Mouse (Mus musculus): Measurements from ENCODE around the gene 5330417H12Rik.

The 5330417H12Rik gene

DNA sequence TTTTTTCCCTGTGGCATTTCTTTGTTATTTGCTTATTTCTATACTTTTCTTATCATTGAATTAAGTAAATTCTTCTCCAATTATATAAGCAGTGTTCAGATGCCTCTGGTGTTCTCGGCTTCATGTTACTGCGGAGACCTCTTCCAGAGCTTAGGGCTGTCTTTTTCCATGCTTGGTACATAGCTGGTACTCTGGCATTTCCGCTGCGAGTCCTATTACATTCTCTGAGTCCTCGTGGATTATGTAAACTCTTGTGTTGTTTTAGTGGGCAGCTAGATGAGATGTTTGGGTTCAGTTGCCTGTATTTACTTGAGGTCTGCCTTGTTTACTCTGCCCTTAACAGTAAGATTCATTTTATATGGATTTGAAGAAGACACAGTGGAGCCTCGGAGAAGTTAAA is 820 bp upstream of the 5330417H12Rik start:
- DNase-seq (ENCODE audit: low spot score in 2 of 2) = no peak

DNA sequence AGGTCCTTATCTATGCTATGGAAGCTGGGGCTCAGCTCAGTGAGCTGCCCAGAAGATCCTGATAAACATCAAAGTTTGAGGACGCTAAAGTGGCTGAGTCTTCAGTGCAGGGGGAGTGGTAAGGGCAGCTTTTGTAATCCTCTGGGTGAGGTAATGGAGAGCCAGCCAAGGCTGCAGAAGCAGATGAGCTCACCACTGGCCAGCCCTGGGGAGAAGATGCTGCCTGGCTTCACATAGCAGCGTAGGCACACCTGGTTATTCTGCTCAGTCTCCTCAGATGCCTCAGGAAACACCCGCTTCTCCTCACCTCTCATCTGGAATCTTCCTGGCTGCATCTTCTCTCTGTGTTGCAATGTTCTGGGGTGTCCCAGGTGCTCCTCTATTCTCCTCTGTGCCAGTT is 529 bp downstream of the 5330417H12Rik start:
- DNase-seq (ENCODE audit: low spot score in 2 of 2) = no peak

DNA sequence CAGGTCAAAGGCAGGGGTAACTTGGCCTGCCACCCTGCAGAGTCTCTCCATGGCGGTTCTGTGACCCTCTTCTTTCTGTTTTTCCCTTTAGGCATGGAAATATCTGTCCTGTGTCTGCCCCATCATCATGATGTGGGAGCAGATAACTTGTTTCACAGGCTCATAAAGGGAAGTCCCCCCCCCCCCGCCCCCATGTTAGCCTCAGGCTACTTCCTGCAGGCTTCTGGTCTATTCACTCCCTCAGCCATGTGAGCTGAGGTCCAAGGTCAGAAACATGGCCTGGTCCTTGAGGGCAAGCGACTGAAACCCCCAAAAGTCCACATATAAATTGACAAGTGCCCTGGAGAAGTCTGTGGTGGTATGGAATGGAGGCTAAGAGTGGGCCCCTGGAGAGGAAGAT is 4.8 kb downstream of the 5330417H12Rik start:
- no peak for DNase-seq (ENCODE audit: low spot score in 2 of 2)

DNA sequence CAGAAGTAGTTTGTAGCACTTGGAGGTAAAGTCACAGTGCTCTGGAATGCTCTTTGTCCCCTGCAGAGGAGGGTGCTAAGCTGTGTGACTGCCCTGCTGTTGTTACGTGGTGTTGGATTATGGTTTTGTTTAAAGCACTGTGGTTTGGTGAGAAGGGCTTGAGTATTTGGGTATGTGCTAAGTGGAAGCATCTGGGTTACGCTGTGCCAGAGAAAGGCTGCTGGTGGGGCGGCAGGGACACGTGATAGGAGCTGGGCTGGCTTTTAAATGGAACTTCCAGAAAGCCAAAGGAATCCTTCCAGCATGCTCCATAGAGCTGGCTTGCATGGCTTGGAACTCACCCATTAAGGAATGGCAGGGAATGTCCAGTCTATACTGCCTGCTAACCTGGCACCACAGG is 5.7 kb downstream of the 5330417H12Rik start:
- DNase-seq (ENCODE audit: low spot score in 2 of 2) = no peak

DNA sequence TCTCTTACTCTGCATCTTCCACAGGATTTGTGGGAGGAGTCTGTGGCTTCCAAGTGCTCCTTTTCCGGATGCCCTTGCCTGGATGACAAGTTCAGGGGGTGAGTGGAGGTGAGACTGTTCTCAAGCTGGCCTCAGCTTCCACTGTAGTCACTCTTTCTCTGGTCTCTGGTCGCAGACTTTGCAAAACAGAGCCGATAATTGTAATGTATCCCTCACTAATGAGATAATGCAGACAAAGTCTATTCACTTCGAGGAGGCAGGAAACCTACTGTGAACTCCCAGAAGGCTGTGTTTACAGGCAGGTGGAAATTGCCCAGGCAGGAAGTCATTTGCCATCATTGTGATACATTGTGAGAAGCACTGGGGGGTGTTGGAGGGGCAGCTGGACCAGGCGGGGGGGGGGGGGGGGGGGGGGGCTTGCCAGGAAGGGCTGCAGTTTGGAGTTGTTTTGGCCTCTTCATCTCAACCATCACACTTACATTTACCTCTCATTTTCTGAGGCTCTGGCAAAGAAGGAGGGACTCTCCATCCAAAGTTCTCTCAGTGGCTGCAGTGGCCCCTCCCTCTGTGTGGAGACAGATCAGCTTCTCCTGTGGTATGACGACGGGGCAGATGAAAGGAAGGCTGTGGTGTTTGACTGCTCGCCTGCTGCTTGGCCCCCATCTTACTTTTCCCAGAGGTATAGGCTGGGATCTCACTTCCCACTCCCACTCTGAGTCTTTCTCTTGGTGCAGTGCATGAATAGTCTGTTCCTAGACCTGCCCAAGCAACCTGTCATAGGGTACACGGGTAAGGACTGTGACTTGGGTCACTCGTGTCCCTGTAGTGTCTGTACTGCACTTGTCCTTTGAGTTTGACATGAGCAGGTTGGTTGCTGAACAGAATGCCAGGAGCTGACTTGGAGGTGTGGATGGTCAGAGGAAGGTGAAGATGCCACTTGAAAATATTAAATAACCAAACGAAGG is 6.7 kb downstream of the 5330417H12Rik start:
- no peak for DNase-seq (ENCODE audit: low spot score in 2 of 2)

DNA sequence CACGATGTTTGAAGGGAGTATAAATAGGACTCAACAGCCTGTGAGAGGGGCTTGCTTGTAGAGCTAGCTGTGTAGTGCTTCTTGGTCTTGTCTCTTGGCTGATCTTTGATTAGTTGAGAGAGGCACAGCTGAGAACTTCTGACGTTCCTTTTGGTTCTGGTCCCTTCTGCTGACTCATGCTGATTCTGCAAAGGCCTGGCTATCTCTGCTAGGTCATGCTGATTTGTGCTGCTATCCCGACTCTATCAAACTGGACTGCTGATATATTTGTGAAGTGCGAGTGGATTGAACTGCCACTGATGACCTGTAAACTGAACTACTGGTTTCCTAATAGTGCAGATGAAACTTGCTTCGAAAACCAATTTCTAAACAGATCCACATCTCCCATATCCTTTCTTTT is 14.1 kb downstream of the 5330417H12Rik start:
- DNase-seq (ENCODE audit: low spot score in 2 of 2) = no peak

DNA sequence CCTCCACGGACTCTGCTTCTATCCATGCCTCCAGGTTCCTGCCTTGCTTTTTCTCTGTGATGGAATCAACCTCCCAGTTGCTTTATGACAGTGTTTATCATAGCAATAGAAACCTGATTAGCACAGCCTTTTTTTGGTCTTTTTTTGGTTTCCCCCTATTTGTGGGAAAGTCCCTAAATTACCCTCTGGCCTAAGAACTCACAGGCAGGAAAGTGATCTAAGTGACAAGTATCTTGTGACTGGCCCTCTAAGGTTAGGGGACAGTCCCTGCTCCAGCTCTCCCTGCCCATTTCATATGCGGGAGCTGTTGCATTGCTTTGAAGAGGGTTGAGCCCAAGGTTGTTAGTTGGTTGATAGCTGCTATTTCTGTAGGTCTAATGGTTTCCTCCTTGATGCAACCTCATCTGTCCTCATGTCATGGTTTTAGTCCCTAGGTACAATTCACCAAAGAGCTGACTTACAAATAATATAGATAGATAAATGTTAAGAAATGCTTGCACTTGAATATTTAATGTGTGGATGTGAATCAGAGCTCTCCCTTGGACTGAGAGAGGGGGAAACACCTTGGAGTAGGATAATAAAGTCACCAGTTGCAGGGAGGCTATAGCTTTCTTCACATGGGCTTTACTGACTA is 15.2 kb downstream of the 5330417H12Rik start:
- DNase-seq (ENCODE audit: low spot score in 2 of 2) = no peak

DNA sequence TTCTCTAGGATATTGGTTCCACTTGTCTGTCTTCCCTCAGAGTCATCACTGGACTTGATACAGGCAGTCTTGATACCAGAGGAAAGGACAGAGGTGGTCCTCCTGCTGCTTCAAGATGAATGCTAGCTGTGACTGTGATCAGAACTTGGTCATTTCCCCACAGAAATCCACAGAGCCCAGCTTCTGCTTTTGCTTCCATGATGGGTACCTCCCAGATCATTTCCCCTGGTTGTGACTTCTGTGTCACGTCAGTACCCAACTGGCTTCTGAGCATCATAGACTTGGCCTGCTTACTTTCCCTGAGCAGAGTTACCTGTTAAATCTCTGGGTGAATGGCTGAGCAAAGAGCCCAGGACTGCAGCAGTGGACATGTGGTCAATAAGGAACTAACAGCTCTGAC is 17.2 kb downstream of the 5330417H12Rik start:
- DNase-seq (ENCODE audit: low spot score in 2 of 2) = no peak

DNA sequence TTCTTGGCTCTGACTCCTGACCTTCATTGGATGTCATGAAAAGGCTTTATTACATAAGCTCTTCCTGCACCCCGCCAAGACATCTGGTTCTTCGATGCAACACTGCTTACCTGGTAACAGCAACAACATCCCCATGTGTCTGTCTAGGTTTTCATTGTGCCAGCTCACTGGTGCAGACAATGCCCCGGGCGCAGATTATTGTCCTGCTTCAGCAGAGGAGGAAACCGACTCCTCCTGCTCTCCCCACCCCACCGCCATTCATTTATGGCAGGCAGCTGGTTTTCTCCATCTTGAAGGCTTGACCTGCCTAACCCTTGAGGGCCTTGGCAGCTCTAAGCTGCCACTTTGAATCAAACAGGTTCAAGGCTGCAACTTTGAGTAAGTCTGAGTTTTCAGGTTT is 22.0 kb downstream of the 5330417H12Rik start:
- no peak for DNase-seq (ENCODE audit: low spot score in 2 of 2)

DNA sequence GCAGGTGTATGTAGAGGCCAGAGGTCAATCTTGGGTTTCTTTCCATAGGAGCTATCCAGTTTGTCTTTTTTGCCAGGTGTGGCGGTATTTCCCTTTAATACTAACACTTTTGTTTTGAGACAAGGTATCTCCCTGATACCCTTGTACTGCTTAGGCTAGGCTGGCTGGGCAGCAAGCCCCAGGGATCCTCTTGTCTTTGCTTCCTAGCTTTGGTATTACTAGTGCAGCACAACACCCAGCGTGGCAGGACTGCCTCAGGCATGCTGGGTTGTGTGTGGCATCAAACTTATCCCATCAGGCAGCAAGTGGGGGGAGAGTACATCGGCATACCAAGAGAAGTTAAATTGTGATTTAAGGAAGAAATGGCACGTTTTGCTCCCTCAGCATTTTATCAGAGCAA is 22.5 kb downstream of the 5330417H12Rik start:
- no peak for DNase-seq (ENCODE audit: low spot score in 2 of 2)

DNA sequence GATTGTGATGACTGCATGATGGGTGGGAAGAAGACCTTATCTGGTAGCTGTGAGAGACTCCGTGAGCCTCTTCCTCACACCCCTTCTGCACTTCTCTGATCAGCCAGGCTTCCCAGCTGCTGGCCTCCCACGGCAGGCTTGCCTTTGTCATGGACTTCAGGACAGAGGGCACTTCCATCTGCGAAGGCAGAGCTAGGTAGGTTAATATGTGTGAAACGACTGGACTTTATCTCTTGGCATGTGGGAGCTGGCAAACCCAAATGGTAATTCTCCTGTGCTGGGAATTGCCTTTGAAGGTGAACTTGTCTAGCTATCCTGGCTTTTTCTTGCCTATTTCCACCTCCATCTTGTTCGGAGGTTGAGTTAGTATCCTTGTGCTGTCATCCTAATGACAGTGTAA is 24.3 kb downstream of the 5330417H12Rik start:
- no peak for DNase-seq (ENCODE audit: low spot score in 2 of 2)

DNA sequence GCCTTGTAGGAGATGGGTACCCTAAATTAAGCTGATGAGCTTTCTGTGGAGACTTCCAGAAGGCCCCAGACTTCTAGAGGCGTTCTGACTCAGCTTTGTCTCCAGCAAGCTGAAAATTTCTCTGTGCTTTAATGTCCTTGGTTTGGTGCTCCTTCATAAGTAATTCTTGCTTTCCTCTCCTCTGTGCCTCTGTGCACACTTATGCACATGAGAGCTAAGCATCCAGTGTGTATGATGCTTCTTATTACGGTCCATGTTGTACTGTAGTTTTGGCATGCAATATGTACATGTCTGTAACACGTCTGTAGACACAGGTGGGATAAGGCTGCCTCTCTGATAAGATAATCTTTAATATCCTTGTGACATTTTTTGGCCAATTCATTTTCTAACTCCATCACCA is 27.0 kb downstream of the 5330417H12Rik start:
- no peak for DNase-seq (ENCODE audit: low spot score in 2 of 2)

DNA sequence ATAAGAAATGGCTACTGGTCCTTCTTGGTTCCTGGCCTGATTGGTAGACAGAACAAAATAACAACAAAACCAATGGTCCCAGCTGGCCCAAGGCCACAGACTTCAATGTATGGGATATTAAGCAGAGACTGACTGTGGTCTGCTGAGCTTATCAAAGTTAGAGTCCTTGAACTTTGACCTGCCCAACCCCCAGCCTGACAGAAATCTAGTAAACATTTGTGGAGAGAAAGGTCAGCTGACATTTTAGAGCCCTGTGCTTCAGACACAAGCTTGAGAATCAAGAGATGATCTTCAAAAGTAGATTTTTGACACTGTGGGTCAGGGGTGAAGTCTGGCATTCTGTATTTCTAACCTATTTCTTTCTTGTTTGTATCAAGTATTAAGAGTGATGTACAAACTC is 28.2 kb downstream of the 5330417H12Rik start:
- no peak for DNase-seq (ENCODE audit: low spot score in 2 of 2)

DNA sequence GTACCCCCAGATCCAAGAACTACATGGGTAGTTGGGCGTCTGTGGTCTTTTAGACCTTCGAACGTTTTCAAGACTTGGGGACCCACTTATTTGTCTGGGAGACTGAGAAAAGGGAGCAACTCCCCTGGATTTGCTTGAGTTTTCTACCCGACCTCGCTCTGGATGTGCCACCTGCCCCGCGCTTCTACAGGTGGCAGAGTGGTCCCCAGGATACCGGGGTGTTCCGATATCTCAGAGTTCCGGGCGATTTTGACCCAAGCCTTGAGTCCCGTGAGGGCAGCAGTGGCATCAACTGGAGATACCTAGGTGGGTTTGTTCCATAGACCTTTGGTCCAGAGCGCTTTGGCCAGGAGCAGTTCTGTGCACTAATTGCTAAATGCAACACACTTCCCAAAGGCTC is 29.5 kb downstream of the 5330417H12Rik start:
- no peak for DNase-seq (ENCODE audit: low spot score in 2 of 2)

DNA sequence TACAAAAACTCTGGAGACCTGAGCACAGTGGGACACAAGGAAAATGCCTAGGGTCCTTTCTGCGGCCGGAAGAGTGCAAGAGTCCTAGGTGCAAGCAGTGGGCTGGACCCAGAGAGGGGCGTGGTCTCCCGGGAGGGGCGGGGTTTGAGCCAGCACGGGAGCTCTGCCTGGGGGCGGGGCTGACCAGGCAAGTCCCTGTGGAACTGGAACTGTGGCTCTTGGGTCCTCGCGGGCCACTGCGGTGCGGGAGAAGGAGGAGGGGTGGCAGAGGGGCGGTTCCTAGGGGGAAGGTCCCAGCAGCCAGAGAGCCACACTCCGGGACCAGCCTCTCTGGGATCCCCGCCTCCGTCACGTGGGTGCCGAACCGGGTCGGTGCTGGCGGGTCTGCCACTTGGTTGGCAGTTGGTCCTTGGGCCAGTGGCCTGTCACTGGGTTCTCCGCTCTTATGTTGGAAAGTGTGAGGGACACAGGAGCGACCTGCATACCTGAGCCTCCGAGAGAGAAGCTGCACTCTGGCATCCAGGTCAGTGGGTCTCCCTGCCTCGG is 30.0 kb downstream of the 5330417H12Rik start, which contains the start of gene Ppfibp2:
Gene Ppfibp2, plus strand, starts transcription at position 351 of the 546 bp plus-strand sequence.
- peak; percentile 68 to 76 for DNase-seq (ENCODE audit: low spot score in 2 of 2)

DNA sequence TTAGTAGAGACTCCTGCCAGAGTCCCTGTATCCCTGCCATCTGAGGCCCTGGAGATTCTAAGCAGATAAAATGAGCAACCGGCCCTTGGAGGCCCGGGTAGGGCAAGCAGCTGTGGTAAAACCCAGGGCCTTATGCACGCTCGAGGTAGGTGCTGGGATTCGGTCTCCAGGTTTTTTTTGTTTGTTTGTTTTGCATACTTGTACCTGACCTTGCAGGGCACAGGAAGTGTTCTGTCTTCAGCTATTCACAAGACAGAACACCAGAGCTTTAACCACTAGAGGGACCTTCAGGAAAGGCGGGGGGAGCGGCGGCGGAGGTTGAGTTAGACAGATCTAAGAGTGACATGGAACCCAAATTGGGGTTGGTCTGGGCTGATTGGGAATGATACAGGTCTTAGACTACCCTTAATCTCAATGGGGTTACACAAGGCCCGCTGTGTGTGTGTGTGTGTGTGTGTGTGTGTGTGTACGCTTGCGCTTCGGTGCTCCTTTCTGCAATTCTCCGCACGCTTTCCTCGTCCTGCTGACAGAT is 30.6 kb downstream of the 5330417H12Rik start:
- peak; percentile 11 to 26 for DNase-seq (ENCODE audit: low spot score in 2 of 2)

DNA sequence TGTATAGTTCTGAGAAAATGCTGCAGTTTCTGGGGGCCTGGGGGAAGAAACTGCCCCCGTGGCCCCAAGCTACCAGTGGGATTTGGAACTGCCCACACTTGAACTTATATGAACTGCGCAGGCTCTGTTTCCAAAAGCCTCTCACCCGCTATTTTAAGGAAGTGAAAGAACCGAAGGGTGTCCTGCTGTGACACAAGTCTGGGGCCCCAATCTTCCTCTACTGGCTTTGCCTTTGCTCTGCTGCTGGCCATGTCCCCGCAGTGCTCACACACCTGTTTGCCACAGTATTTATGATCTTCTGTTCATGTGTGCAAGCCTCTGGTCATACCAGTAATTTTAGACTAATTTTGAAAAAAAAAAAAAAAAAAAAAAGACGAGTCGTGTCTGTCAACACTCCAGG is 31.1 kb downstream of the 5330417H12Rik start:
- no peak for DNase-seq (ENCODE audit: low spot score in 2 of 2)

DNA sequence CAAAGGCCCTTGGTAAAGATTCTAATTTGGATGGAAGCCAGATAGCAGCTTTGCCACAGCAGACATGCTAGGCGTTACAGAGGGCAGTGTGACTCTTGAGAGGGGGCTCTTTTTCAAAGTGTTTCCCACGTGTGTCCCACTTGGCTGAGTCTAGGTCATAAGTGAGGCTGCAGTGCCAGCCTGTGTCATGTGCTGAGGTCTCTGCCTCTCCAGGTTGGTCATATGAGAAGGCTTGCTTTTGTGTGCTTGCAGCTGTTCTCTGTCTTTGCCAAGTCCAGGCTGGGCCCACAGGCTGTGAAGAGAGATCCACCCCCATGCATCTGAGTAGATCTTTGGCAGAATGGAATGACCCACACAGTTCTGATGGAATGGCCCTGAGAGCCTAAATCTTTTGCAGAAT is 32.3 kb downstream of the 5330417H12Rik start:
- DNase-seq (ENCODE audit: low spot score in 2 of 2) = no peak

DNA sequence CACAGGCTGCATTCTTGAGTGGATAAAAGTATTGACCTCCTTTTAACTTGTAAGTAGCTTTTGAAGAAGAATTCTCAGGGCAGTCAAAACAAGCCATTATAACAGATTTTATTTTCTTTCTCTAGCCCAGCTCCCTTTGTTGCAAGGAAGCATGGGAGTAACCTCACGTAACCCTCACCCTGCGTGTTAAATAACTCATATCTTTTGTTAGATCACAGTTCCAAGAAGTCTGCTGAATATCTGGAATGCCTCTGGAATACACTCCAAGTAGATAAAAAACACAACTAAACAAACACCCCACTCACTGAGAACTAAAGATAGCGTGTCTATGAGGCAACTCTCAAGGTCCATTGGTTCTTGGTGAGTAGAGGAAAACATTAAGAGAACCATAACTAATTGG is 50.7 kb downstream of the 5330417H12Rik start:
- no peak for DNase-seq (ENCODE audit: low spot score in 2 of 2)
